Comparison of ENCODE assay signal across 29 mouse cellular contexts in genomic region chr5:146416331-146417110, GRCm38 (mm10). TPM values are rescaled to one million over a fixed set of nuclear protein-coding genes. Genes with fewer than 3 reads are reported as not detected.
DNase-seq lines count a peak whose midpoint lies in the region; ATAC-seq and TF ChIP-seq lines count a peak whose summit lies in the region.
"Had no signal": no experiment of that assay in that cellular context is flagged by ENCODE, and none has a peak within 500 bp of the region (broad histone marks: within the 10 kb centered on the region; RNA-seq: fewer than 3 reads in every experiment).

No protein-coding gene starts in this region.

- 0 out of 2 replicates have a peak overlapping the region, but pooled peaks have one; percentile 5 for H3K27ac ChIP-seq in hindbrain, embryonic 13.5 days
- H3K27ac ChIP-seq in hindbrain, embryonic 12.5 days = no peak overlapping the region
- H3K27ac ChIP-seq: forebrain, embryonic 15.5 days; heart, adult 2 months; liver, embryonic 14.5 days had no signal

- no peak overlapping the region for H3K4me3 ChIP-seq in hindbrain, embryonic 13.5 days
- no peak overlapping the region for H3K4me3 ChIP-seq in hindbrain, embryonic 12.5 days
- peak overlapping the region; percentile 35 for H3K4me3 ChIP-seq in E14TG2a.4 (replicated peaks; ENCODE audit: low read length)
- H3K4me3 ChIP-seq: erythroblast, embryonic 14.5 days; forebrain, embryonic 15.5 days; heart, adult 2 months had no signal

- ATAC-seq in hindbrain, embryonic 13.5 days (ENCODE audit: low FRiP score) = no peak
- ATAC-seq in hindbrain, embryonic 12.5 days (ENCODE audit: low FRiP score) = no peak
- ATAC-seq: forebrain, embryonic 15.5 days; intestine, embryonic 16.5 days; midbrain, embryonic 16.5 days; Patski had no signal

- H3K9me3 ChIP-seq in hindbrain, embryonic 13.5 days = no peaks in the 10 kb centered on the region
- H3K9me3 ChIP-seq in hindbrain, embryonic 12.5 days (replicated peaks) = no peaks in the 10 kb centered on the region
- H3K9me3 ChIP-seq in E14TG2a.4 (ENCODE audit: low read length) = peaks cover 19% of the 10 kb centered on the region
- H3K9me3 ChIP-seq: forebrain, embryonic 15.5 days had no signal

- H3K4me1 ChIP-seq in hindbrain, embryonic 13.5 days (replicated peaks) = peaks cover 63% of the 10 kb centered on the region
- H3K4me1 ChIP-seq in hindbrain, embryonic 12.5 days = peaks cover 32% of the 10 kb centered on the region
- peaks cover 83% of the 10 kb centered on the region for H3K4me1 ChIP-seq in E14TG2a.4 (replicated peaks; ENCODE audit: low read depth, low read length)

- H3K4me2 ChIP-seq in hindbrain, embryonic 13.5 days = no peak overlapping the region
- no peak overlapping the region for H3K4me2 ChIP-seq in hindbrain, embryonic 12.5 days (replicated peaks)
- H3K4me2 ChIP-seq: forebrain, embryonic 15.5 days had no signal

- TF ChIP-seq CTCF in E14TG2a.4 (conservative IDR thresholded peaks at IDR 0.05; ENCODE audit: low read length) = no peak

- peak; percentile 7 for DNase-seq in cerebellum, adult 11-12 months
- no peak for DNase-seq in cerebellum, adult 18-20 months
- DNase-seq in layer of hippocampus, adult 9-11 months = peak; percentile 4
- DNase-seq in layer of hippocampus, adult 8-10 months (ENCODE audit: low spot score in 2 of 2) = no peak
- DNase-seq in lung, postnatal 36 days = no peak
- DNase-seq: adrenal gland, postnatal 10 days; cerebellum, adult 9-11 months; gastrocnemius, postnatal 36 days; heart, adult 2 months; heart, postnatal 14 days; kidney, adult 9 months; liver; lung, adult 2 months; lung, postnatal 10 days; retina, postnatal 1 day; right cerebral cortex, postnatal 14 days; thymus, postnatal 4 days had no signal

- H3K36me3 ChIP-seq in hindbrain, embryonic 13.5 days = no peaks in the 10 kb centered on the region
- H3K36me3 ChIP-seq in hindbrain, embryonic 12.5 days = no peaks in the 10 kb centered on the region
- peaks cover 21% of the 10 kb centered on the region for H3K36me3 ChIP-seq in E14TG2a.4 (ENCODE audit: insufficient read depth, low read length)
- H3K36me3 ChIP-seq: forebrain, embryonic 15.5 days had no signal

- no peaks in the 10 kb centered on the region for H3K27me3 ChIP-seq in hindbrain, embryonic 13.5 days
- no peaks in the 10 kb centered on the region for H3K27me3 ChIP-seq in hindbrain, embryonic 12.5 days
- no peaks in the 10 kb centered on the region for H3K27me3 ChIP-seq in E14TG2a.4 (ENCODE audit: insufficient read depth, low read length)
- H3K27me3 ChIP-seq: forebrain, embryonic 15.5 days; Patski had no signal

- 74% methylated on average over 20 of the region's 20 CpGs for WGBS in hindbrain, embryonic 13.5 days
- 77% methylated on average over 20 of the region's 20 CpGs for WGBS in hindbrain, embryonic 12.5 days

- H3K9ac ChIP-seq in hindbrain, embryonic 13.5 days = no peak overlapping the region
- no peak overlapping the region for H3K9ac ChIP-seq in hindbrain, embryonic 12.5 days
- H3K9ac ChIP-seq: forebrain, embryonic 15.5 days; liver, embryonic 14.5 days had no signal

RNA-seq across cellular contexts. Expression of gene Wasf3, which starts 31.7 kb away (rescaled TPM):
- 14.1 and 14.2 TPM in 2 replicates for polyA plus RNA-seq in hindbrain, embryonic 13.5 days (2015; fragmentation: Nextera tagmentation; extraction: Ambion mirVana)
- polyA plus RNA-seq in hindbrain, embryonic 12.5 days (2016; fragmentation: Nextera tagmentation; extraction: Ambion mirVana) = 10.0 TPM in 2 replicates
- total RNA-seq in layer of hippocampus, adult 8-10 months (2022) = 100 to 1,000 TPM in 1 of 4 experiments, 10 to 100 TPM in 3; 92.2 to 101 (median 96.8) TPM
- total RNA-seq: CH12.LX, MEL had no signal
- polyA plus RNA-seq: C2C12; erythroblast, embryonic 14.5 days had no signal

Comparison
In these comparisons a context has a peak if more than half of its experiments do, and no peak if none do; other contexts are left out.
1. DNase-seq: peak in cerebellum, adult 11-12 months (single experiment) and layer of hippocampus, adult 9-11 months (single experiment); none in cerebellum, adult 18-20 months (0 of 2), layer of hippocampus, adult 8-10 months (0 of 2) and lung, postnatal 36 days (single experiment).